In the genomic region with DNA sequence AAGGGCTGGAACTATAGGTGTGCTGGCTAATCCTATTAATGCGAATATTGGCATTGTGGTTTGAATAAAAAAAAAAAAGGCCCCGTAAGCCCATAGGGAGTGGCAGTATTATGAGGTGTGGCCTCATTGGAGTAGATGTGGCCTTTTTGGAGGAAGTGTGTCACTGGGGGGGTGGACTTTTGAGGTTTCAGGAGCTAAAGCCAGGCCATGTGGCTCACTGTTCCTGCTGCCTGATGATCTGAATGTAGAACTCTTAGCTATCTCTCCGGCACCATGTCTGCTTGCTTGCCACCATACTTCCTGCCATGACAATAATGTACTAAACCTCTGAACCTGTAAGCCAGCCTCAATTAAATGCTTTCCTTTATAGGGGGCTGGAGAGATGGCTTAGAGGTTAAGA, we compare ENCODE assay signal across 32 mouse cellular contexts. TPM values are rescaled to one million over a fixed set of nuclear protein-coding genes. Genes with fewer than 3 reads are reported as not detected.
"Had no signal": no experiment of that assay in that cellular context is flagged by ENCODE, and none has a peak within 500 bp of the region (broad histone marks: within the 10 kb centered on the region; RNA-seq: fewer than 3 reads in every experiment).

No protein-coding gene starts in this region.

- H3K9me3 ChIP-seq: embryonic facial prominence, embryonic 10.5 days; embryonic facial prominence, embryonic 12.5 days; embryonic facial prominence, embryonic 13.5 days; embryonic facial prominence, embryonic 15.5 days; forebrain, embryonic 10.5 days; forebrain, embryonic 12.5 days; forebrain, embryonic 13.5 days; forebrain, embryonic 15.5 days had no signal

- H3K4me2 ChIP-seq: embryonic facial prominence, embryonic 12.5 days; embryonic facial prominence, embryonic 13.5 days; embryonic facial prominence, embryonic 15.5 days; forebrain, embryonic 12.5 days; forebrain, embryonic 13.5 days; forebrain, embryonic 15.5 days had no signal

- H3K4me1 ChIP-seq: embryonic facial prominence, embryonic 10.5 days; embryonic facial prominence, embryonic 13.5 days; embryonic facial prominence, embryonic 15.5 days; forebrain, embryonic 10.5 days; forebrain, embryonic 12.5 days; forebrain, embryonic 13.5 days; forebrain, embryonic 15.5 days had no signal

- ATAC-seq: forebrain, embryonic 13.5 days; forebrain, embryonic 14.5 days; forebrain, embryonic 15.5 days; forebrain, embryonic 16.5 days; forebrain, postnatal 0 days had no signal

- H3K4me3 ChIP-seq: embryonic facial prominence, embryonic 10.5 days; embryonic facial prominence, embryonic 12.5 days; embryonic facial prominence, embryonic 13.5 days; embryonic facial prominence, embryonic 15.5 days; erythroblast, embryonic 14.5 days; forebrain, embryonic 10.5 days; forebrain, embryonic 12.5 days; forebrain, embryonic 13.5 days; forebrain, embryonic 15.5 days; gastrocnemius, adult 2 months; heart, adult 2 months had no signal

- H3K27me3 ChIP-seq: embryonic facial prominence, embryonic 12.5 days; embryonic facial prominence, embryonic 13.5 days; embryonic facial prominence, embryonic 15.5 days; forebrain, embryonic 12.5 days; forebrain, embryonic 13.5 days; forebrain, embryonic 15.5 days had no signal

- H3K9ac ChIP-seq: embryonic facial prominence, embryonic 12.5 days; embryonic facial prominence, embryonic 13.5 days; embryonic facial prominence, embryonic 15.5 days; forebrain, embryonic 12.5 days; forebrain, embryonic 13.5 days; forebrain, embryonic 15.5 days; forebrain, postnatal 0 days had no signal

- DNase-seq: cerebellum, adult 8-10 months; cerebellum, adult 9-10 months; cerebellum, adult 9-11 months; cerebellum, postnatal 10 days; cerebellum, postnatal 14 days; cerebellum, postnatal 25 days; cerebellum, postnatal 36 days; embryo, embryonic 11 days; forebrain, postnatal 0 days; gastrocnemius, adult 2 months; gastrocnemius, postnatal 10 days; gastrocnemius, postnatal 14 days; gastrocnemius, postnatal 25 days; gastrocnemius, postnatal 36 days; heart, adult 18-20 months; heart, adult 2 months had no signal

- H3K27ac ChIP-seq: embryonic facial prominence, embryonic 10.5 days; embryonic facial prominence, embryonic 12.5 days; embryonic facial prominence, embryonic 13.5 days; embryonic facial prominence, embryonic 15.5 days; forebrain, embryonic 10.5 days; forebrain, embryonic 12.5 days; forebrain, embryonic 13.5 days; forebrain, embryonic 15.5 days; gastrocnemius, adult 2 months; heart, adult 2 months had no signal

RNA-seq across cellular contexts. Expression of a gene that starts 51.8 kb away (rescaled TPM):
- total RNA-seq: granulocyte monocyte progenitor cell, adult 5-6 weeks had no signal
- polyA plus RNA-seq: erythroblast, embryonic 14.5 days had no signal

RNA-seq across cellular contexts. Expression of a gene that starts 55.5 kb away (rescaled TPM):
- total RNA-seq: common myeloid progenitor, adult 5-6 weeks; gastrocnemius, postnatal 36 days; granulocyte monocyte progenitor cell, adult 5-6 weeks had no signal
- polyA plus RNA-seq: embryonic facial prominence, embryonic 10.5 days; embryonic facial prominence, embryonic 11.5 days; embryonic facial prominence, embryonic 13.5 days; embryonic facial prominence, embryonic 14.5 days; forebrain, embryonic 10.5 days; forebrain, embryonic 11.5 days; forebrain, embryonic 13.5 days; forebrain, embryonic 15.5 days; forebrain, embryonic 16.5 days had no signal
